Mouse (Mus musculus): ENCODE data around the gene Pdzrn3. TPM values are rescaled to one million over a fixed set of nuclear protein-coding genes. Genes with fewer than 3 reads are reported as not detected.

Pdzrn3 gene
- polyA plus RNA-seq, 1 experiment from 2014 or later: 22.7 TPM

DNA sequence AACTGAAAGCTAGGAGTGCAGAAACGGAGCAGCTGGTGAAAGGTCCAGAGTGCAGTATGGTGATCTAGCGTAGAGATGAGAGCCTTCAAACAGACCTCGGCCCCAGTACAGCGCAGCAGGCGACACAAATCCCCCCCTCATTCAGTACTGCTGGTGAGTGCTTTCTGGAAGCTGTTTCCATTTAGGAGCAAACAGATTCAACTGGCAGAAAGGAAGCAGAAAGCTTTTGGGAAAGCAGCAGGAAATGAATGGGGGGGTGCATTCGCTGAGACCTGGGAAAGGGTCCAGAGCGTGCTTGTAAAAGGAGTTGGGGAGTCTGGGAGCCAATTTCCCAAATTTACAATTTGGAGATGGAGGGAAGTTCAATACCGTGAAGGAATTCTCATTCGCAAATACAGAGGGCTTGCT is 96.9 kb downstream of the Pdzrn3 start:
- no peaks in the 10 kb centered on the region for H3K36me3 ChIP-seq
- no peak overlapping the region for H3K9ac ChIP-seq (replicated peaks)
- 8% methylated on average over 9 of the region's 9 CpGs for WGBS
- no peak overlapping the region for H3K4me3 ChIP-seq (replicated peaks)
- no peak overlapping the region for H3K27ac ChIP-seq
- peaks cover 20% of the 10 kb centered on the region for H3K27me3 ChIP-seq
- peaks cover 46% of the 10 kb centered on the region for H3K4me1 ChIP-seq (replicated peaks)
- no peaks in the 10 kb centered on the region for H3K9me3 ChIP-seq
- ATAC-seq: 0 out of 2 replicates have a peak, but pooled peaks have one; percentile 47
- no peak overlapping the region for H3K4me2 ChIP-seq (replicated peaks)

- 77% methylated on average over 13 of the region's 13 CpGs for WGBS
- no peak overlapping the region for H3K4me3 ChIP-seq (replicated peaks)
- no peak overlapping the region for H3K9ac ChIP-seq (replicated peaks)
- H3K4me2 ChIP-seq (replicated peaks): no peak overlapping the region
- peaks cover 20% of the 10 kb centered on the region for H3K27me3 ChIP-seq
- no peak overlapping the region for H3K27ac ChIP-seq
- H3K36me3 ChIP-seq: no peaks in the 10 kb centered on the region
- ATAC-seq: no peak
- no peaks in the 10 kb centered on the region for H3K9me3 ChIP-seq
- peaks cover 33% of the 10 kb centered on the region for H3K4me1 ChIP-seq (replicated peaks)
Observed at GRCm38 (mm10) chr6:101278286-101278932, 99.3 kb downstream of the Pdzrn3 start.

DNA sequence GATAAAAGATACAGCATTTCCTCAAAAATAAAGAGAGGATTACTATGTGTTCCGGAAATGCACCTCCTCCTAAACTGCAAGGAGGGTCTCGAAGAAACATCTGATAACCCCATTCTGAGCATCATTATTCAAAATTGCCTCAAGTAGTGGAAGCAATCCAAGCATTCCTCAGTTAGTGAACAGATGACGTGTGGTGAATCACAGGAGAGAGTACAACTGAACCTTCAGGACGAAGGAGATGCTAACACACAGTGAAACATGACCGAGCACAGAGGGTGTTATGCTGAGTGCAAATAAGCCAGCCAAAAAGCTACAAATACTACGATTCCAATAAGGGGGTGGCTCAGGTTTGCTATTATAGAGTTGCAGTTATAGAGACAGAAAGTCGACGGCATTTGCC is 101.4 kb downstream of the Pdzrn3 start:
- 82% methylated on average over 8 of the region's 8 CpGs for WGBS
- H3K27me3 ChIP-seq: peaks cover 39% of the 10 kb centered on the region
- H3K4me1 ChIP-seq (replicated peaks): peaks cover 20% of the 10 kb centered on the region
- no peak overlapping the region for H3K9ac ChIP-seq (replicated peaks)
- no peak overlapping the region for H3K27ac ChIP-seq
- ATAC-seq: no peak
- H3K36me3 ChIP-seq: no peaks in the 10 kb centered on the region
- H3K9me3 ChIP-seq: no peaks in the 10 kb centered on the region
- no peak overlapping the region for H3K4me3 ChIP-seq (replicated peaks)
- no peak overlapping the region for H3K4me2 ChIP-seq (replicated peaks)

DNA sequence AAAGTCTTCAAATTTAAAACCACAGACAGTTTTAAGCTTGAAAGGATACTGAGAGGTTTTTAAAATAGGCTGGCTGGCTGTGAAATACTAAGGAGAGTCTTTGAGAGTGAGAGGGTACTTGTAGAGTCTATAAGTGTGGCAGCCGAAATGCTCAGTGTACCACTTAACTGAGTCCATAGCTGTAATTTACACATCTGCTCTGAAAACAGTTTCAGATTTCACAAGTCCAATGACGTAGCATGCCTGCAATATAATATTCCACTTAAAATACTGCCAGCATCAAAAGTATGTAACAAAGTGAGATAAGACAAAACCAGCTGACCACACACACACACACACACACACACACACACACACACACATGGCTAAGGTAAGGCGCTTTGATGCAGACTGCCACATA is 101.9 kb downstream of the Pdzrn3 start:
- no peak overlapping the region for H3K27ac ChIP-seq
- no peak for ATAC-seq
- WGBS: 90% methylated on average over 3 of the region's 3 CpGs
- H3K27me3 ChIP-seq: peaks cover 43% of the 10 kb centered on the region
- peaks cover 16% of the 10 kb centered on the region for H3K4me1 ChIP-seq (replicated peaks)
- H3K9ac ChIP-seq (replicated peaks): no peak overlapping the region
- no peak overlapping the region for H3K4me2 ChIP-seq (replicated peaks)
- no peaks in the 10 kb centered on the region for H3K36me3 ChIP-seq
- H3K4me3 ChIP-seq (replicated peaks): no peak overlapping the region
- H3K9me3 ChIP-seq: no peaks in the 10 kb centered on the region

- no peak overlapping the region for H3K4me3 ChIP-seq (replicated peaks)
- H3K9me3 ChIP-seq: no peaks in the 10 kb centered on the region
- no peak overlapping the region for H3K27ac ChIP-seq
- no peak for ATAC-seq
- H3K27me3 ChIP-seq: peaks cover 40% of the 10 kb centered on the region
- H3K9ac ChIP-seq (replicated peaks): no peak overlapping the region
- no peaks in the 10 kb centered on the region for H3K36me3 ChIP-seq
- 88% methylated on average over 2 of the region's 2 CpGs for WGBS
- peaks cover 16% of the 10 kb centered on the region for H3K4me1 ChIP-seq (replicated peaks)
- H3K4me2 ChIP-seq (replicated peaks): no peak overlapping the region
Observed at GRCm38 (mm10) chr6:101274846-101275245, 102.9 kb downstream of the Pdzrn3 start.

DNA sequence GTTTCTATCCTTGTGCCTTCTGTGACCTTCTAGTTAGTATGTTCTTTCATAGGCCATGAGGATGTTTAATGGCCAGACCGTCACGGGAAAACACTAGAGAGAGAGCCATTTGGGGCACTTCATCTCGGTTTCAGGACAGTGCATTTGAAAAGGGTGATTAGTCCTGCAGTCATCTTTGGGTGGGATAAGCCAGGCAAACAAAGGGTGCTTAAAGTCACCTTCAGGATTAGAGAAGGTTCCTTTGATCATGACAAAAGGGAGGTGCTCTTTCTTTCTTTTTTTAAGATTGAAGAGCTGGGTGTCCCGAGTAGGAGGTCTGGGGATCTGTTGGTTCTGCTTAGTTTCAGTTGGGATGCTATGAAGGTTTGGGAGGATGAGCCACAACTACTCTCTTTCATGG is 105.4 kb downstream of the Pdzrn3 start:
- ATAC-seq: no peak
- H3K9me3 ChIP-seq: no peaks in the 10 kb centered on the region
- no peak overlapping the region for H3K9ac ChIP-seq (replicated peaks)
- no peak overlapping the region for H3K27ac ChIP-seq
- H3K36me3 ChIP-seq: no peaks in the 10 kb centered on the region
- H3K4me3 ChIP-seq (replicated peaks): no peak overlapping the region
- 9% methylated on average over 4 of the region's 4 CpGs for WGBS
- peaks cover 28% of the 10 kb centered on the region for H3K4me1 ChIP-seq (replicated peaks)
- H3K4me2 ChIP-seq (replicated peaks): no peak overlapping the region
- H3K27me3 ChIP-seq: peaks cover 41% of the 10 kb centered on the region

- H3K9me3 ChIP-seq: no peaks in the 10 kb centered on the region
- ATAC-seq: no peak
Observed at GRCm38 (mm10) chr6:101271378-101272135, 106.1 kb downstream of the Pdzrn3 start.

GRCm38 (mm10) chr6:101270095-101270826 is 107.4 kb downstream of the Pdzrn3 start:
- Histone ChIP-seq H3K4me3 (replicated peaks) (no peak overlapping the region), H3K9me3 (no peaks in the 10 kb centered on the region), H3K36me3 (no peaks in the 10 kb centered on the region), H3K27ac (no peak overlapping the region), H3K4me1 (replicated peaks) (peaks cover 28% of the 10 kb centered on the region), H3K4me2 (replicated peaks) (no peak overlapping the region), H3K27me3 (peaks cover 47% of the 10 kb centered on the region), H3K9ac (replicated peaks) (no peak overlapping the region)
- 61% methylated on average over 7 of the region's 7 CpGs for WGBS
- no peak for ATAC-seq

More at GRCm38 (mm10) chr6:101271378-101272135, 106.1 kb downstream of the Pdzrn3 start:
- Histone ChIP-seq H3K4me3 (replicated peaks) (no peak overlapping the region), H3K4me1 (replicated peaks) (peaks cover 28% of the 10 kb centered on the region), H3K36me3 (no peaks in the 10 kb centered on the region), H3K9ac (replicated peaks) (no peak overlapping the region), H3K27me3 (peaks cover 38% of the 10 kb centered on the region), H3K4me2 (replicated peaks) (no peak overlapping the region), H3K27ac (no peak overlapping the region)
- 34% methylated on average over 15 of the region's 15 CpGs for WGBS

DNA sequence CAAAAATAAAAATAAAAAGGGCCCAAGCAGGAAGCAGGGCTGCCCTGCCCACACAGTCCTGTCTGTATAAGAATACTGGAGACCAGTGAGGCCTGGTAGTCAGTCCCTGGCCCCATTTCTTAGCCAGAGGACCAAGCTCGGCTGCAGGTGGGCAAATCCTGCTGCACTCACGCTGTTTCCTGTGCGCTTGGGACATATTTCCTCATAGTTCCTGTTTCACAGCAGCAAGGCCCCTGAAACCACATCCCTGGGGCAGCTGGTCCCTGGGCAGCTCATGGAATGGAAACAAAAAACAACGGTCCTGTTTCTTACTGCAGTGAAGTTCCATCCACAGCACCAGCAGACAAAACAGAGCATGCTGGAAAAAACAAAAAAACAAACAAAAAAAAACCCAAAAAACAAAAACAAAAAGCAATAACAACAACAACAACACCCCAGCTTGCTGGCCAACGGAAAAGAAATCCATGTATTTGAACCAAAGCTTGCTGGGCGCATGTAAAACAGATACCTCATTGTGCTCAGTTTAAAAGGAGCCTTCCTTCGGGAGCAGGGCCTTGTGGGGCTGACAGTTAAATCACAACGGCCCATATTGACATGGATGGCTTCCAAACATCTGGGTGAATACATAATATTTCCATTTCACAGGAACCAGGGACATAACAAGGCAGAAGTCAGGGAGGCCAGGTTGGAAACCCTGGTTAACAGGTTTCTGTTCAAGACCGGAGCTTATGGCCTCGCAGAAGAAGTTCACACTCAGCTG is 108.2 kb downstream of the Pdzrn3 start:
- no peak for ATAC-seq
- Histone ChIP-seq H3K4me3 (replicated peaks) (no peak overlapping the region), H3K4me2 (replicated peaks) (no peak overlapping the region), H3K27me3 (peaks cover 47% of the 10 kb centered on the region), H3K27ac (no peak overlapping the region), H3K4me1 (replicated peaks) (peaks cover 28% of the 10 kb centered on the region), H3K9me3 (no peaks in the 10 kb centered on the region), H3K9ac (replicated peaks) (no peak overlapping the region), H3K36me3 (no peaks in the 10 kb centered on the region)
- WGBS: 37% methylated on average over 10 of the region's 10 CpGs

- ATAC-seq: no peak
- H3K9me3 ChIP-seq: no peaks in the 10 kb centered on the region
- peaks cover 47% of the 10 kb centered on the region for H3K27me3 ChIP-seq
- no peak overlapping the region for H3K27ac ChIP-seq
- H3K4me2 ChIP-seq (replicated peaks): no peak overlapping the region
- H3K4me3 ChIP-seq (replicated peaks): no peak overlapping the region
- H3K36me3 ChIP-seq: no peaks in the 10 kb centered on the region
- peaks cover 38% of the 10 kb centered on the region for H3K4me1 ChIP-seq (replicated peaks)
- no peak overlapping the region for H3K9ac ChIP-seq (replicated peaks)
- 3% methylated on average over 1 of the region's 1 CpGs for WGBS
Observed at GRCm38 (mm10) chr6:101268266-101268665, 109.4 kb downstream of the Pdzrn3 start.

- ATAC-seq: peak; percentile 51
- H3K4me3 ChIP-seq (replicated peaks): no peak overlapping the region
- H3K4me1 ChIP-seq (replicated peaks): peaks cover 44% of the 10 kb centered on the region
- H3K9me3 ChIP-seq: no peaks in the 10 kb centered on the region
- H3K27me3 ChIP-seq: peaks cover 36% of the 10 kb centered on the region
- 29% methylated on average over 1 of the region's 1 CpGs for WGBS
- no peak overlapping the region for H3K4me2 ChIP-seq (replicated peaks)
- no peak overlapping the region for H3K27ac ChIP-seq
- no peaks in the 10 kb centered on the region for H3K36me3 ChIP-seq
- H3K9ac ChIP-seq (replicated peaks): no peak overlapping the region
Observed at GRCm38 (mm10) chr6:101266787-101267186, 110.9 kb downstream of the Pdzrn3 start.

Measured in midbrain, embryonic 13.5 days (tissue).